Mouse (Mus musculus): ENCODE measurements around the gene Gm15107.
"Not testable (repeated sequence)": the region's sequence is repeated elsewhere in the genome, so short reads cannot be mapped to it uniquely, and the experiment has no call there.

Gm15107 gene

GRCm38 (mm10) chrX:148180424-148180823 lies at the start of gene Gm15107:
TSS of gene Gm15107 (plus strand) at chrX:148180724.
- DNase-seq (ENCODE audit: low spot score) = not testable (repeated sequence)
